Mouse (Mus musculus) embryo, embryonic 9.5 days (tissue): ENCODE measurements at regions not wholly inside any gene's neighbourhood (a gene's known extent, or its start where the extent isn't known, plus 50 kb on each side); places are given as distances from the start of the nearest gene placed in this dataset.
A peak's percentile ranks its signal among the peaks of the same experiment; 100 is the strongest.

Experiments used
- DNase-seq: peaks from one replicate; pipeline ENCODE4 v3.0.0-alpha.2; 2017; ENCODE audit errors: extremely low spot score

DNA sequence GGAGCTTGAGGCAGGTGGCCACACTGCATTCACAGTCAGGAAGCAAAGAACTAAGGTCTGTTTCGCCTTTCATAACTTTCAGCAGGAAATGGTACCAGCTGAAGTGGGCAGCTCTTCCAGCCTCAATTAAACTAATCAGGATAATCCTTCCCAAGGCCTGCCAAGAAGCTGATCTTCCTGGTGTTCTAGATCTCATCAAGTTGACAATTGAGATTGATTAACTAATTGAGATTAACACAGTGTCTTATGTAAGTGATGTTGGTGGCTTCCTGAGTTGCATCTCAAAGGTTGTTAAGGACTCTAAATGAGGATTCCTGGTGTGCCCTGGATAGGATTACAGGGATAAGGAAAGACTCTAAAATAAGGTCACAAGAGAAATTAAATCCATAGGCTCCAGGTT, 273.3 kb upstream of the Irx2 start:
- DNase-seq, result no peak

DNA sequence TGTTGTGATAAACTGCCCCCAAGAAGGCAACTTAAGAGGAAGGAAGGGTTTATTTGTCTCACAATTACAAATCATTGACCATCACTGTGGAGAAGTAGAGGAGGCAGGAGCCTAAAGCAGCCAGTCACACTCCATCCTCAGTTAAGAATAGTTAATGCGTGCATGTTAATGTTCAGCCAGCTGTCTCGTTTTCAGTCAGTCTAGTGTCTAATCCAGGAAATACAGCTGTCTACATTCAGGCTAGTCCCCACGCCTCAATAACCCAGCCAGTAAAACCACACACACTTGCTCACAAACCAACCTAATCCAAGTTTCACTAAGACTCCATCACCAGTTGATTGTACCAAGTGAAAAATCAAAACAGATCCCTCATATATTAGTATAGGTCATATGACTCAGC, 272.8 kb upstream of the Irx2 start:
- no peak for DNase-seq

DNA sequence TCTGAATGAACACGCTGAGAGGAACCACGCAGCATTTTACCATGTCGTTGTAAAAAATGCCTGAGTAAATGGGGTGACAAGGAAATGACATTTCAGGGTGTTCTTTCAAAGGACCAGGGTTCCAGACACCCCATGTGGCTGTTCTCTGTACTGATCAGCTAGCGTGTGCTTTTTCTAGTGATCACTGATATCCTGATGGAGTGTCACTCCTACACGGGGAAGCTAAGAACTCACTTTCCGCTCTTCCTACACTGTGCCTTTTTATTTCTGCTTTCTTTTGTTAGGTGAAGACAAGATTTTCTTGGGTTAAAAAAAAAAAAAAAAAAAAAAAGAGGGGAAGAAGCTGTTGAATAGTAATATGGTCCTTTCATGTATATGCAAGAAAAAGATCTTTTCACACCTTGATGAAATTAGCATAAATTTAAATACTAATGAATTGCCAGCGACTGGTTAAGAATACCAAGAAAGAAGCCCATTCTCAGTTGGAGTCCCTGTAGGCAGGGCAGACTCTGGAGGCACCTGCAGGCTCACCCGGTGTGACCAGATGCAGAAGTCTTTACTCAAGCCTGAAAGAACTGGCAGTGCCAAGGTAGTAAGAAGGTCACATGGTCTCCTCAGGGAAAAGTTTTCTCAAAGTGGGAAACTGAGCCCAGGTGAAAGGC, 270.2 kb upstream of the Irx2 start:
- no peak for DNase-seq

DNA sequence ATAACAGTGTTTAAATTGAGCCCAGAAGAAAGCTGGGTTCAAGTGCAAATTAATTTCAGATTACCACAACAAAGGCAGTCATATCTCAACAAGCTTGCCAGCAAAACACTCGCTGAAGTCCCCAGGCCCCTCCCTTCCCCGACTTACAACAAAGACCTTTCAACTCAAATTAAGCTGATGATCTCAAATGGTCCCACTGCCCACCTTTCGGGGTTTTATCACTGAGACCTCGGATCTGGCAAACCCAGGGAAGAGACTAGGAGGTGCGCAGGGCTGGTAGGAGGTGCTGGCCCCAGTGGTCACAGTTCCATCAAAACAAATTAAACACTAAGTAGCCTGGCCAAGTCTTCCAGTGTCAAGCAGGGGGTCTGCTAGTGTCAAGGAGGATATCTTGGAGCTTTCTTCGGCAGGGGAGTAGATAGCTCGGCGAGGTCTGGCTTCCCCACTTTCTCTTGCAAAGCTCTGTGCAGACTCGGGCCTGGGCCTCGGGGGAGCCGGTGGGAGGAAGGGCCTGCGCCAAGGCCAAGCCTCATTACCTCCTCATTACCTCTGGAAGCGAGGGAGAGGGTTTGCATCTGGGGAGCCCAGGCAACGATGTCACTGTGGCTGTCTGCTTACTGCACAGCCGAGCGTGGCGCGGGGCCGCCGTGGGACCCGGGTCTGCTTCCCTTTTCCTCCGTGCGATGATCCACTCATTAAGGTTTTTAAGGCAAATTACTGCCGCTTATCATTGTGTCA, 262.9 kb upstream of the Irx2 start:
- peak; percentile 53 for DNase-seq

DNA sequence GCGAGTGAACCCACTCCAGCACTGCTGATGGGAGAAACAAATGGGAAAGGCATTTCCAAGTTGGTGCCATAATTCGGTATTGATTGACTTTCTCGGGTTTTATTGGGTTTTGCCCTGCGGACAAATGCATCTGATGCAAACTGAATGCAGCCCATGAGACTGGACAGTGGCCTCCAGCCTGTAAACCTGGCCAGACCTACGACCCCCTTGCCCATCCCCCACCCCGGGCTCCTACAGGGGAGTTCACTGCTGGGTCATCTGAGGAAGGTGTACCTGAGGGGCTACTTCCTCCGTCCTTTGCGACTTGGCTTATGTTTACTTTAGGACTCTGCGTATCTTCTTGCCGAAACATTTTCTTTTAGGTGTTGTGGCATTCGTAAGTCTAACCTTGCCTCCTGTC, 262.3 kb upstream of the Irx2 start:
- DNase-seq, result no peak

DNA sequence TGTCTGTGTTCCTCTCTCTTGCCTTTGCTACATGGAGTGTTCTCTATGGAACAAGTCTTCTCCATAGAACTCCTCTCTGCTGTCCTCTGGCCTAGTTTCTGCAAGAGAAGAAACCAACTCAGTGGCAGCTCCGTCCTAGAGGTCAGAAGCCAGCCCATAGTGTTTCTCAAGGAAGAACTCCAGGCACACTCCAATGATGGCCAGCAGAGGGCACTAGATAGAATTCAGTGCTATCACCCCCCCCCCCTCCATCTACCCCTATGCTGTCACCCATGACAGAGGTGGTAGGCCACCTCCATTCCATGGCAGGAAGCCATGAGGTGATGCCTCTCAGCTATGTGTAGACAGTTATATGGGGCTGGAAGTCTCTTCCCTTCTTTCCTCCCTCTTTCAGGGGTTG, 258.5 kb upstream of the Irx2 start:
- DNase-seq, result no peak

DNA sequence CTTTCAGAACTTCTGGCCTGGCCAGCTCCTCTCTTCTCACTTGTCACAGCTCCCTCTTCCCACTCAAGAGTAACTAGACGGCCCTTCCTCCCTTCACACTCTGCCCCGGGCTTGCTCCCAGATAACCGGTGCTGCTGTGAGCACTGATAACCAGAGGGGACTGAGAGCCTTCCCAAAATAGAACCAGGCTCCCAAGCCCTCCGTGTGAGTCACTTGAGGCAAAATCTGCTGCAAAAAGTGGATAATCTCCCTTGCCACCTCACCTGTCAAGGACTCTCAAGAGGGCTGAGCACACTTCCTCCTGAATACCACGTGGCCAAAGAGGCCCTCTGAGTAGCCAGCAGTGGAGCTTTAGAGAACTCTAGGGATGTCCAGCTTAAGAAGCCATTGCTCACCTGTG, 257.6 kb upstream of the Irx2 start:
- DNase-seq, result no peak

DNA sequence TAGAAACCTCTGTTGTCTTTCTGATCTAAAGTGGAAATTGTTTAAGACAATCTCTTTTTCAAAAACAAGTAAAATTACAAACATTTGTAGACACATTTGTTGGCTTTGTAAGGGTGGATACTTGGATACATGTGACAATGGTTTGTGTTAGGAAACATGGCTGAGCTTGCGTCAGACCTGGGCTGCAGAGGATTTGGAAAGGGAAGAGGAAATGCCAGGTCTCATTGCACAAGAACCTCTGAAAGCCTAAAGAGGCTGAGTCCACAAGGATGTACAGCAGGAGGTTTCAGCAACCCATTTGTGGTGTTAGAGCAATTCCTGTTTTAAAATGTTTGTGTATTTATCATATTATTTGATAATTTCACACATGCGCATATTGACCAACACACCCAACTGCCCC, 235.3 kb upstream of the Irx2 start:
- DNase-seq, result no peak

DNA sequence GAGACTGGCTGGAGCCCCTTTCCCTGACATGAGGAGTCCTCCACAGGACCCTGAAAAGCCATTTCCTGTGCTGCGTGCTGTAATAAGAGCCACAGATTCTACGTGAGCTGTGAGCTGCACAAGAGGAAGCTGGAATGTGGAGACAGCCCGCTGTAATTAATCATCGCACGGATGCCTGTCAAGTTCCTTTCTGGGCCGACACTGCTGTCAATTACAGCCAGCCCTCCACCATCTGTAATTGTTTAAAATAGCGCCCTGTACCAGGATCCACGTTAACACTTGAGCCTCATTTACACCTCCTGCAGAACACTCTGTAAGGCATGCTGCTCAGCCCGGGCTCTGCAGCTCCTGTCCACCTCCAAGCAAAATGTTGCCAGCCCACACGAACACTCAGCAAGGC, 227.9 kb upstream of the Irx2 start:
- peak; percentile 63 for DNase-seq

DNA sequence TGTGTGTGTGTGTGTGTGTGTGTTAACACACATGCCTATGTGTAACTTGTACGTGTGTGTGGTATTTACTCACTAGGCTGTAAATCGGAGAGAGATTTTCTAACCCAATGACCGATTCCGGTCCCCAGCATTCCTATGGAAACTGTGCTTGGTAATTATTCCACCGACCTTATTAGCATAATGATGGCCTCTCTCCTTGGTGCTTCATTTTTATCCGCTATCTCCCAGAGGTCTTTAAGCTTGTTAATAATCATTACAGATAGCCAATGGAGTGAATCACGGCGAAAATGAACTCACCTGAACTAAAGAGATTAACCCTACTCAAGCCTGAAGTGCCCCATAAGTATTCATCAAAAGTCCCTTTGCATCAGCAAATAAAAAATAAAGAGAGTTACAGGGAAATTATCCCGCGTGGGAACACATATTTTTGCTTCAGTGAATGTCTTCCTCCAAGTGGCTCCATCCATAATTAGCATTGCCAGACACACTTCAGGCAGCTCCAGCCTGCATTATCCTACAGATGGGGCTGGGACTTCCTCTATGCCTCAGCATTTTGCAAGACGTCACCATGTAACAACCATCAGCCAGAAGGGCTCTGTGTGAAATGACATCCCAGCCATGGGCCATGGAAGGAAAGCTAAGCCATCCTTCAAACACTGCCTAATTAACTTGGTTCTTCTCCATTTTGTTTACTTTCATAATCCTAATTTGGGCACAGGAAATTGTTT, 219.2 kb upstream of the Irx2 start:
- DNase-seq, result no peak

DNA sequence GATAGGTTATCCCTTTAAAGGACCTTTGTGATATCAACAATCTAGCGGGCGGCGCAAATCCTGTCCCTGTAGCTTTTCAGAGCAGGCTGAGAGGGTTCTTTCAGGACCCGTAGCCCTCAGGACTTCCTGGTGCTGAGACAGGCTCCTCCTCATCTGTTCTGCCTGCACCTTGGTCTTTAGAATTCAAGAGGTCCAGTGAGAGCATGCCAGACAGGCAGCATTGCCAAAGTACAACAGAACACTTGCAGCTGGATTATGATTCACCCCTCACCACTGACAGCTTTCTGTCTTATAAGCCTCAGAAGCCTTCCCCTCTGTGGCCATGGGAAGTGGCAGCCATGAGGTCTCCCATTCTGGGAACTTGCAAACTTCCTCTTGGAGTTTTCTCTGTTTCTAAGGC, 216.0 kb upstream of the Irx2 start:
- no peak for DNase-seq

DNA sequence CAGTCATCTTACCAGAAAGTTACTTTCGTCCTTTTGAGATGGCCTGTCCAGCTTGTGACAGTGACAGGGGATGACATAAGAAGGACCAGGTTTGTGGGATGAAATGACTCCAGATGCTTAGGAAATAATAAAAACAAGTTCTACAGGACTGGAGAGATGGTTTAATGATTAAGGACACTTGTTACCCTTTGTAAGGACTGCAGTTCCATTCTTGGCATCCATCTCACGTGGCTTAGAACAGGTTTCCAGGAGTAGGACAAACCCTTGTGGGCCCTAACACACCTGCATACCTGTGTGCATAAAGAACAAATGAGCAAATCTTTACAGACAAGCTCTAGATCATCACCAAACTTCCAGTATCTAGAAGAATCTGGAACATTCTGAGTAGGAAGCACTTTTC, 211.6 kb upstream of the Irx2 start:
- no peak for DNase-seq

DNA sequence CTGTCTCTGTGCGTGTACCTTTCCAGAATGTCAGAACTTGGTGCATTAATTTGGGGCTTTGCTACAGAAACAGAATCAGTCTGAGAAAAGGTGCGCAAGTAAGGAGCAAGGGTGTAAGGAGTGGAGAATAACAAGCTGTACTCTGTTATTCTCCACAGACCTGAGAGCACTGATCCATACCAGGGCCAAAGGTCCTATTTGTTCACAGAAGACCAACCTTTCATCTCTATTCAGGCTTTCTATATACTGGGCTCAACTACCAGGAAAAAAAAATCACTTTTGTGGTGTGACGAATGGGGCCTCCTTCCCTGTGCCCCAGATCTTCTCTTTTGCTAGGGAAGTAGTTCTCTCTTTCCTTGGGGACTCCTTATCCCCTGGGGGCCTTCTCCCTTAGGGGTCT, 210.8 kb upstream of the Irx2 start:
- DNase-seq, result no peak

DNA sequence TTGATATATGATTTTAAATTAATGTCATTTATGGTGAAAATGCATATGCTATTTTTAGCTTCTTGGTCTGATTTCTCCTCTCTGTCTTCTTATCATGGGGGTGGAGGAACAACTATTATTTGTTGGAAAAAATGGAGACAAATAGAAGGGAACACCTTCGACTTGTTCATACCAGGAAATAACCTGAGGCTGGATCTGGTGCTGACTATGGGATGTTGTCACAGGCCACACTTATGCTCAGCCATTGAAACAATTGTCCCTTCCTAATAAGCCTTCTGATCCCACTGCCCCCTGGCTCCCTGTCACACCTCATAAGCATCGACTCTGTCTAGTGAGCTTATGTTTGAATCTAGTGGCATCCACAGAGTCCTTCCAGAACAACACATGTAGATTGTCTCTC, 210.3 kb upstream of the Irx2 start:
- DNase-seq, result no peak

DNA sequence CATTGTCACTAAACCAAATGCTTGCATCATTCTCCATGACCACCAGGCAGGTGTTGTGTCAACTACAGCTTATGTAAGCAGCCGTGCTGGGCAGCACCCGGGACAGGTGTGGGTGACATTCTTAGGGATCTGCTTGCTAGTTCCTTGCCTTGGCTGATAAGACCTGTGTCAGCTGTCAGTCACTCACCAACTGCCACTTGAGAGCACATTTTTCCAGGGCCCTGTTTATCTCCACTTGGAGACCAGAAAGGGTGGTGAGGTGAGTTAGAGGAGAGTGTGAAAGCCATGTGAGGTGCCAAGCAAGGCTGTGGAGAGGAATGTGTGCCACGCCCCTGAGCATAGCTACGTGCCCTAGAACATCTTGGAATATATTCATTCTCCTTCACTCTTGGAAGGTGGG, 209.1 kb upstream of the Irx2 start:
- no peak for DNase-seq

DNA sequence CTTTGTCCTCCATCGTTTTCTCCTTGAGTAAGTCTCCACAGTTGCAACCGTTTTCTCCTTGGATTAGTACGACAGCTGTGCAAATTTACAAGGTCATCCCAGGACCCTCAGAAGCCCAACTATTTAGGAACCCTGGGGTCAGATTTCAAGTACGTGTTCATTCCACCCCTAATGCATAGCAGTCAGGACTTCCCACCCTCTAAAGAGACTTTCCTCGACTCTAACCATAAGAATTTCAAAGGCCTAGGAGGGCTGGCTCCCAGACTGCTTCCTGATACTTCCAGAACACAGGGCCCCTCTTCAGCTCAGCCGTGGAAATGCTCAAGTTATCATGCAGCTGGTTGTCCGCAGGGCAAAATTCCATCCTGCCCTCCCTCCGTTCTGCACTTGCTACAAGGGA, 202.7 kb upstream of the Irx2 start:
- DNase-seq, result peak; percentile 10

DNA sequence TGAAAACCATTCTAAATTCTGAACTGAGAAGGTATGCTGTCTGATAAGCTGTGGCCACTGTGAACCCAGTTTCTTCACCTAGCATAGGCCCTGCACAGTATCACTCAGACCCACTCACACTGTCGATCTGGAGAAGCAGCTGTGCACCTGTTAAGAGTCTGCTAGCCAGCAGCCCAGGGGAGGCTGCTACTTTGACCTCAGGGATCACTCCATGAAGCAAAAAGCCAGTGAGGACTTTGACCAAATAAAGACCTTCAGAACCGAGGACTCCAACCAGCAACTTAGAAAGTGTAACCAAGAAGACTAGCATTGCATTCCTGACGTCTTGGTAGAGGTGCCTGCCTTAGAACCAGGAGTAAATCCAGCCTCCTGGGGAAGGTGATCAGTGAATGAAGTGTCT, 183.3 kb upstream of the Irx2 start:
- DNase-seq, result no peak

DNA sequence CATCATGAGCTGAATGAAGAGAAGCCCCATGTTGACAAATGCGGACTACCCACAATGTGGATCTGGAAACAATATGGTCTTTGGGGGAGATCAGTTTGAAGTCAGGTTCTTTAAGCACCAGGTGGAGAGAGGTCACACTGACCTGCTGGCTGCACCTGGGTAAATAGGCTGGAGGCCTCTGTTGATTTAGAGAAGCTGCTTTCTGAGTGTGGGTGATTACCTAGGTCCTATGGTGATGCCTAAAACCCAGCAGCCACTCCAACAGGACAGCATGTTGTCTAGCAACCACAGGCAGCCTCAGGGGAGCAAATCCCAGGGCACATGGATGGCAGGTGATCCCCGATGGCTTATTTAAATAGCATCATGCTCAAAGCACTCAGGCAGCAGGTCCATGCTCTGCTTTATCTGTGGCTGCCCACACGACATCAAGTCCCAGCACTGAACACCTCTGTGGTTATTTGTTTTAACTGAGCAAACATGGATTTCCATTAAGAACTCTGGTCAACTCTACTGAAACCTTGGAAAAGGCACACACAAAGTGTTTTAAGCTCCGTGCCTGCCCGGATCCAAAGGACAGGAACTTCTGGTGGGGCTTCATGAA, 180.1 kb upstream of the Irx2 start:
- no peak for DNase-seq

DNA sequence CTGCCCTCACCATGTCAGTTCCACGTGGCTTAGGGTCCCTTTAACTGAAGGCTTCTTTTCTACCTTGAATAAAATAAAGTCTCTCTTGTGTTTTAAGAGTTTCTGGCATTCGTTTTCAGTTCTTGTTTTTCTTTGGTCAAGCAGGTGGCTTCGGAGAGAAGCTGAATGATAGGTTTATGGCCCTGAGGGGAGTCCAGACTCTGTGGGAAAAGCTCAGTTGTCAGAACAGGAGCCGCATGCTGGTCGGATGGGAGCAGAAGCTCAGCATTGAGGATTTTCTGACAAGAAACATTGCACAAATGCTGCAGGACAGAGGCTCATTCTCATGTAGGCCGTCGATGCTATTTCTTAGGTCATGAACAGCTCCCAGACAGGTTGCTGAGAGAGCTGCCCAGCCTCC, 133.3 kb upstream of the Irx2 start:
- no peak for DNase-seq

DNA sequence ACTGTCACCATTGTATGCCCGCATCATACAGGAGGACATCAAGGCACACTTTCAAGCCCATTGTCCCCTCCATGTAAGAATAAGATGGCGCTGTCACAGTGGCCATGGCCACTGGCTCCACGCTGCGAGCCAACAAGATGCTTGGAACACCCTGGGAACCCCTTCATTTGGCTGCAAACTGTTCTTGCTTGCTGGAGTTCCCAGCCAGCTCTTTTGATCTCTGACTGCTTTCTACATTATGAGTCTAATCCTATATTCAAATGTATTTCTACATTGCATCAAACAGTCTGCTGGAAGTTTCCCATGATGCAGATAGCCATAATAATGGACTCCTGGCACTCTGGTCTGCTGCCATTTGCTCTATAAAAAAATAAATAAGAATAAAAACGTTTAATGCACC, 131.6 kb upstream of the Irx2 start:
- DNase-seq, result no peak

DNA sequence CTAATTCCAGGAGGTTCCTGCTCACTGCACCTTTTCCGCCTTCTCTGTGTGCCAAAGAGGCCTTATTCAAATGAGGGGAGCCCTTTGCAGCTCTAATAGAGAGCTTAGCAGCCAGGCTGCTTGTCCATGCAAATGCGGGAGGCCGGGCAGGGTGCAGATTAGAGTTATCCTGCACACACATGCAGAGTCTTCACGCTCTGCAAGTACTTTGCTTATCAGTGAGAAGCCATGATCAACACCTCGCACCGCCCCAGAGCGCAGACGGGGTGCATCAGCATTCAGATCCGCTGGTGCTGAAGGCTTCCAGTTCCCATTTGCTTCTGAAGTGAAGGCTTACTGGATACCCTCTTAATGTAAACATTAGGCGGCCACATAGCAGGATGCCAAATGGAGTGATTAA, 131.1 kb upstream of the Irx2 start:
- no peak for DNase-seq

DNA sequence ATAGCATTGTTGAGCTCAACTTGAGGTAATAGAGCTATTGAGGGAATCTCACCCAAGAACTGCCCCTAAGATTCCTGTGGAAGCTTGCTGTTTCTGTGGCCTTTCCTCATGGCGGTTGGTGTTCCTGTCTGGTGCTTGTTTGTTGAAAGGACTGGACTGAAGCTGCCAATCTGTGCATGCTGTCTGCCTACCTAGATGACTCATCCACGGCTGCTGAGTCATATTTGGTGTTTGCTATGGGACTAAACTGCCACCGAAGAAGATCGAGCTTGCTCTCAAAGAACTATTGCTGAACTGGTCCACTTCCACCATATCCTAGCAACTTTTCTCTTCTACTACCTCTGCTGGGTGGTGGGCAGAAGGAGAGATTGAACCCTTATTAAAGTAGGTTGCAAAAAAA, 122.7 kb upstream of the Irx2 start:
- no peak for DNase-seq

DNA sequence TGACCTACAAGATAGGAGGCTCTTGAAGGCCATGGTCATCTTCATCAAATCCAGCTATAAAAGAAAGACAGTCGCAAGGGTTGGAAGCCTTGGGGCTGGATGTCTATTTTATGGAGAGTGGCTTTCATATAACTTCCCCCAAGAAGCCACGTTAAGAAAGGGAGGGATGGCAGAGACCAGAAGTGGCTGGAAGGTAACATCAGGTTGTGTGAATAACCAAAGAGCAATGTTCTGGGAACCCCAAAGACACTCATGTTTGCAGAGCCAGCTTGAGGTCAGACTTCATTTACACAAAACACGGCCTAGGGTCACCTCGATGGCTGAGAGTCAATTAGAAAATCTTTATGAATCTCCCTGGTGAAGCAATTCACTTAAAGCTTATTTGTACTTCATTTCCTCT, 90.0 kb upstream of the Irx2 start:
- DNase-seq, result no peak
